Mouse (Mus musculus) thymus, postnatal 10 days (tissue): ENCODE data around the gene Pdxp.
"Not testable (repeated sequence)": the region's sequence is repeated elsewhere in the genome, so short reads cannot be mapped to it uniquely, and the experiment has no call there.

Experiments
- DNase-seq, 2 experiments: peaks; one replicate each; pipeline ENCODE4 v3.0.0; 2021; ENCODE audit warnings: low spot score in 2 of 2

Gene Pdxp

GRCm38 (mm10) chr15:78913632-78914090, at the start of gene Pdxp:
Gene Pdxp (plus strand): TSS chr15:78913919.
- peak; percentile 96 to 98 for DNase-seq

DNA sequence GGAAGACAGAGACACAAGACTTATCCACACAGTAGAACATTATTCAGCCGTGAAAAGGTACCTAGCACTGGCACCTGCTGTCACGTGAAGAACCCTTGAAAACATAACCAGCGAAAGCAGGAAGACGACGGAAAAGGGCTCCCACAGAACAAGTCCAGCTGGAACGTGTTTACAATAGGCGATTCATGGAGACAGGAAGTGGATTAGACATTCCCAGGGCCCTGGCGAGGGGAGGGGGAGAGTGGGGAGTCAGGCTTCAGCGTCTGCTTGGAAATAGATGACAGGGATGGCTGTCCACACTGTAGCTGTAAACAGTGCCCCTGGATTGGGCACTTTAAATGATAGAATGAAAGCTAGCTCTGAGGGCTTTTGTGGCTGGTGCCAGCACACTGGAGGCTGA, 45.3 kb upstream of the Pdxp start:
- DNase-seq = no peak

GRCm38 (mm10) chr15:78868826-78869233, 44.9 kb upstream of the Pdxp start:
- DNase-seq = no peak

GRCm38 (mm10) chr15:78869775-78870174, 43.9 kb upstream of the Pdxp start:
- DNase-seq = peak in 1 of 2 experiments; percentile 38

GRCm38 (mm10) chr15:78872021-78872608, 41.6 kb upstream of the Pdxp start:
- no peak for DNase-seq

GRCm38 (mm10) chr15:78873803-78874435, 39.8 kb upstream of the Pdxp start:
- DNase-seq = no peak

GRCm38 (mm10) chr15:78874989-78875388, 38.7 kb upstream of the Pdxp start:
- no peak for DNase-seq

GRCm38 (mm10) chr15:78875537-78875936, 38.2 kb upstream of the Pdxp start:
- no peak for DNase-seq

- peak; percentile 57 to 59 for DNase-seq
Observed at GRCm38 (mm10) chr15:78876258-78876696, 37.4 kb upstream of the Pdxp start.

DNA sequence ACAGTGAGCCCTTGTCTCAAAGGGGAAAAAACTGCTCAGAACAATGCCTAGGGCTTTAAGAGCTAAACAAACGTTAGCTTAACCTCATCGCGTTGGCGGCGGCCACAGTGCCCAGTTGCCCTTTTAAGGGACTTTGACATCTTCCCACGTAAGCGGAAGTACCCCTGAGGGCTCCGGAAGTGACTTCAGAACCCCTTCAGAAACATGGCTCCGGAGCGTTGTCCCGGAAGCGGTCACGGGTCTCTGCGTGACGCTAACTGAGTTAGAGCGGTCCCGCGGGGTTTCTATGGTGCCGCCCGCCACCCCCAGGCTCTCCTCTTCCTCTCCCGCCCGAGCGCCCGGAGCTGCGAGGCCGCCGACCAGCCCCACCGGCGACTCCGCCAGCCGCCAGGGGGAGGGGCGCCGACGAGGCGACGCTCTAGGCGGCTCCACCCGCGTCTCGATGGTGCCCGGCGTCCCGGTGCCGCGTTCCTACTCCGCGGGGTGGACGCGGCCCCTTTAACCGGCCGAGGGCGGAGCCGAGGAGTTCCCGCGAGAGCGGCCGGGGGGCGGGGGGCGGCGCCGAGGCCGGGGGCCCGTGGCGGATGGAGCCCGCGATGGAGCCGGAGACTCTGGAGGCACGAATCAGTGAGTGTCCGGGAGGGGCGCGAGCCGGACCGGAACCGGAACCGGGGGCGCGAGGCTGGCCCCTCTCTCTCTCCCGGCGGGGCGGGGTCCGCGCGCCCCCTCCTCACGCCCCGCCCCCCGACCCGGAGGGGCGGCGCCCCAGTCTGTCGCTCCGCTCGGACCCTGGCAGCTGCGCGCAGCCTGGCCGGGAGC, 36.5 kb upstream of the Pdxp start, which contains the start of gene Gga1:
Gene Gga1 (plus strand): TSS at position 200 of the 819 bp plus-strand sequence.
- DNase-seq = peak; percentile 88

DNA sequence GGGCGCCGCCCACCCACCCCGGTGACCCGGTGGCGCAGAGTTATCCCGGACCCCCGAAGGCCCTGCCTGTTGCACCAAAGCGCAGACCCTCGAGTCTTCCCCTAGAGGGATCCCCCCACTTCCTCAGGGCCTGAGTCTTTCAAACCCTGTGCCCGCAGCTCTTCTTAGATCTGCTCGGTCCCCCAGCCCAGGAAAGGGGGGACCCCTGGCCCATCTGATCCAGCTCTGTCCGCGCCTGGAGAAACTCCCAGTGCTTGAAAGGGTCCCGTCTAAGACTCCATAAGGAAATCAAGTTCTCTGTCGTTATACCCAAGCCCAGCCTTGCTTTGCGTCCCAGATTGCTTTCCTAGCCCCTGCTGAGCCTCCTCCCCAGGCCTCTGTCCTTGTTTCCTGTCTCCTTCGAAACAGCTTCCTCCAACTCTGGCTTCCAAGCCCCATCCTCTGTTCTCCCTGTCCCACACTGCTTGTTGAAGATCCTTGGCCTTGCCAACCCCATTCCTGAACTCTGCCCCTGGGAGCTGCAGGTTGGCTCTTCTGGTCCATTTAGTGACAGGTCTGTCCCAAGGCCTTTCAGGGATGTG, 35.8 kb upstream of the Pdxp start:
- no peak for DNase-seq

DNA sequence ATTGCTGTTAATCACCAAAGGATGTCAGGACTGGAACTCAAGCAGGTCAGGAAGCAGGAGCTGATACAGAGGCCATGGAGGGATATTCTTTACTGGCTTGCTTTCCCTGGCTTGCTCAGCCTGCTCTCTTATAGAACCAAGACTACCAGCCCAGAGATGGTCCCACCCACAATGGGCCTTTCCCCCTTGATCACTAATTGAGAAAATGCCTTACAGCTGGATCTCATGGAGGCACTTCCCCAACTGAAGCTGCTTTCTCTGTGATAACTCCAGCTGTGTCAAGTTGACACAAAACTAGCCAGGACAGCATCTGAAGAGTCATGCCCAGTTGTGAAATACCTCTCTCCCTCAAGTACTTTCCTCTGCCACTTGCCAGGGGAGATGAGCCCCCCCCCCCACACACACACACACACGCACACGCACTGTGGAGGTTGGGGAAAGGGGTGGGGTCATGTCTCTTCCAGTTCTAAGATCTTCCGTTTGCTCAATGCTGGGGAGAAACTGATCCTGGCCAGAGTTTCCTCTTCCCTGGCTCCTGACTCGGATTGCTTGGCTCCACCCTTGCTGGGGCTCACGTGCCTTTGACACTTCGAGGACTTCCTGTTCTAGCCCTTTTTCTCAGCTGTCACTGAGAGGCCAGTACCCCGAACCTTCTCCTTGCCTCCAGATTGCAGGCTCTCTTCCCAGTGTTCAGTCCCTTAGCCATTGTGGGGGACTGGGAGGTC, 34.8 kb upstream of the Pdxp start:
- DNase-seq = not testable (repeated sequence)

GRCm38 (mm10) chr15:78880432-78880831, 33.3 kb upstream of the Pdxp start:
- no peak for DNase-seq

DNA sequence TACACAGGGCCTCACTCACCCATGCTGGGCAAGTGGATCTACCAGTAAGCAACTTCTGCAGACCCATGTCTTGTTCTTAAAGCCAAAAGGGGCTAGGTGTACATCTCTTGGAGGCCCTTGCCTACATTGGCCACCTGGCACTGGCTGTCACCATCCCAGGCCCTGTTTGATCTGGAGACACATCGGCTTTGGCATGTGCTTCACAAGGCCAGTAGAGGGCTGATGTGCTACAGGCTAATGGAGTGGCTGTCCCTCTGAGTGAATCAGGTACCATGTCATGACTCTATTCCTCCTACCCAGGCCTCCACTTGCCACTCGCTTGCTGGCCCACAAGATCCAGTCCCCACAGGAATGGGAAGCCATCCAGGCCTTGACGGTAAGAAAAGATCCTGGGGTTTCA, 31.9 kb upstream of the Pdxp start:
- no peak for DNase-seq

DNA sequence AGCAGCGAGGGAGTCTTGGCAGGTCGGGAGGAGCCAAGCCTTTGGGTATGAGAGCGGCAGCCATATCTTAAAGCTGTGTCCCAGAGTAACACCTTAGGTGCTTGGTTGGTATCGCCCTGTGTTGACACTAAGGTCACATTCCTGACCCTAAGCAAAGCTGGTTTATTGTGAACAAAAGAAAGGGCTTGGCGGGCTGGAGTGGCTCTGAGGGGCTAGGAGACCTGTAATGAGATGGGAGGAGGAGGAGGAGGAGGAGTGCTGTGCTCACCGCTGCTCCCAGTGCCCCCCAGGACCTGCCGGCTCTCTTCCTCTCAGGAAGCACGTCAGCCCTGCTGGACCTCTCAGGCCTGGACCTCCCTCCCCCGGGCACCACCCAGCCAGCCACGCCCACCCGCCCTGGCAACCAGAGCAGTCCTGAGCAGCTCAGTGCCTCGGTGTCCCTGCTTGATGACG, 24.3 kb upstream of the Pdxp start:
- DNase-seq = no peak

DNA sequence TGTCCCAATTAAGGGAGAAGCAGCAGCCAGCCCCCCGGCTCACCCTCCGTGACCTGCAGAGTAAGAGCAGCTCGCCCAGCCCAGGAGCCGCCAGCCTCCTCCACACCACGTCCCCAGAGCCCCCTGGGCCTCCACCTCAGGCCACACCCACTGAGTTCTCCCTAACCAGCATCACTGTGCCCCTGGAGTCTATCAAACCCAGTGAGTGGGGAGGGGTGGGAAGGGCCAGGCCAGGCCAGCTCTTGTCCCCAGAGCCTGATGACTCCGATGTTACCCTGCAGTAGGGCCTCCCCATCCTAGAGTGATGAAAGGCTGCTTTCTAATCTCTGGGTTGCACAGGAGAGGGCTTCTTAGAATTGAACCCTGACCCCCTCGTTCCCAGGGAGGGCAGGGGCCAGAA, 21.3 kb upstream of the Pdxp start:
- no peak for DNase-seq

- peak in 1 of 2 experiments; percentile 31 for DNase-seq
Observed at GRCm38 (mm10) chr15:78894726-78895125, 19.0 kb upstream of the Pdxp start.

GRCm38 (mm10) chr15:78895741-78896140, 18.0 kb upstream of the Pdxp start:
- DNase-seq = no peak

DNA sequence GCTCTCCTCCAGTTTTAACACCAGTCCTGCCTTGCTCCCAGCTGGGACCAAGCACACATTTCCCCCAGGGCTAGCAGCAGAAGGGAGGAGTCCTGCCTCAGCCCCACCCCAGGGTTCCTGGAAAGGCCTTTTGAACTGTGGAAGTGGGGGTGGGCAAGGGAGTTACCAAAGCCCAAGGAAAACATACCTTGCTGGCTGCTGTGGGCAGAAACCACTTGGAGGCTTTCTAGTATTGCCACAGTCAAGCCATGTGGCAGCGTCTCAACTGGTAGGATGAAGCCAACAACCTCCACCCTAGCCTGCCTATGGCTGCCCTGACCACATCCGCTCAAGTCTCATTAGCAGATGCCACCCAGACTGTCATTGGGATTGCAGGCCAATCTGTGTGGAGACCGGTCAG, 17.6 kb upstream of the Pdxp start:
- DNase-seq = peak in 1 of 2 experiments; percentile 27

- no peak for DNase-seq
Observed at GRCm38 (mm10) chr15:78897488-78897887, 16.2 kb upstream of the Pdxp start.

DNA sequence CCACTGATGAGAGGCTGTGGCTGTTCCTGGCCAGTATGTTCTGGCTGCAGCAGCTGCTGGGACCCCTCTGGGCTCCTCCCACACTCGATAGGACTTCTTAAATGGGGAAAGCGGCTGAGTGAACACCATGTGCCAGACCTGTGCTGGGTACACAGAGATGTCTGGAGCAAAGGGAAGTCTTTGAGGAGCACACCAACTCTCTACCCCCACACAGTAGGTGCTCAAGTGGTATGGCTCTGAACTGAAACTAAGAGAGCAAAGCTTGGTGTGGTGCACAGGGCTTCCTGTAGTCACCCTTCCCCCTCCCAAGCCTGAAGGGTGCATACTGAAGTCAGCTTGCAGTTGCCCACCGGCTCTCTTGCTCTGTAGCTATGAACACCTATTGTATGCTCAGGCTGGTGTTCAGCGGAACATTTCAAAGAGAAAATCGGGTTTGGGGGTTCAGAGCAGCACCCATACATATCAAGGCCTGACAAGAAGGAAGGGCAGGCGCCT, 15.2 kb upstream of the Pdxp start:
- peak; percentile 64 to 65 for DNase-seq
